Mouse (Mus musculus): ENCODE results near the gene Pdlim5. TPM values are rescaled to one million over a fixed set of nuclear protein-coding genes. Genes with fewer than 3 reads are reported as not detected.
A peak's percentile ranks its signal among the peaks of the same experiment; 100 is the strongest.

The Pdlim5 gene
- polyA plus RNA-seq, 1 experiment from 2014 or later, result 51.4 TPM

GRCm38 (mm10) chr3:142436212-142436611 is 40.7 kb upstream of the Pdlim5 start:
- Histone ChIP-seq H3K4me2 (replicated peaks; ENCODE audit: low read depth, low read length) (no peak overlapping the region), H3K4me1 (ENCODE audit: control insufficient read depth, insufficient read depth, low read length) (peaks cover 32% of the 10 kb centered on the region), H3K9me3 (ENCODE audit: control insufficient read depth, low read length) (no peaks in the 10 kb centered on the region), H3K27ac (ENCODE audit: low read depth, low read length) (no peak overlapping the region), H3K27me3 (ENCODE audit: control insufficient read depth, insufficient read depth, low read length) (no peaks in the 10 kb centered on the region), H3K9ac (ENCODE audit: low read depth, low read length) (no peak overlapping the region), H3K4me3 (ENCODE audit: low read length) (no peak overlapping the region), H3K36me3 (ENCODE audit: control insufficient read depth, insufficient read depth, low read length) (no peaks in the 10 kb centered on the region)
- WGBS, result 35% methylated on average over 5 of the region's 5 CpGs
- no peak for ATAC-seq (ENCODE audit: low FRiP score, low TSS enrichment)

- H3K4me3 ChIP-seq (ENCODE audit: low read length), result no peak overlapping the region
- no peak overlapping the region for H3K27ac ChIP-seq (ENCODE audit: low read depth, low read length)
- H3K36me3 ChIP-seq (ENCODE audit: control insufficient read depth, insufficient read depth, low read length), result no peaks in the 10 kb centered on the region
- 33% methylated on average over 4 of the region's 4 CpGs for WGBS
- no peak for ATAC-seq (ENCODE audit: low FRiP score, low TSS enrichment)
- no peak overlapping the region for H3K4me2 ChIP-seq (replicated peaks; ENCODE audit: low read depth, low read length)
- H3K9me3 ChIP-seq (ENCODE audit: control insufficient read depth, low read length), result no peaks in the 10 kb centered on the region
- no peaks in the 10 kb centered on the region for H3K27me3 ChIP-seq (ENCODE audit: control insufficient read depth, insufficient read depth, low read length)
- no peak overlapping the region for H3K9ac ChIP-seq (ENCODE audit: low read depth, low read length)
- peaks cover 23% of the 10 kb centered on the region for H3K4me1 ChIP-seq (ENCODE audit: control insufficient read depth, insufficient read depth, low read length)
These were observed 39.3 kb upstream of the Pdlim5 start for GRCm38 (mm10) chr3:142434786-142435168.

DNA sequence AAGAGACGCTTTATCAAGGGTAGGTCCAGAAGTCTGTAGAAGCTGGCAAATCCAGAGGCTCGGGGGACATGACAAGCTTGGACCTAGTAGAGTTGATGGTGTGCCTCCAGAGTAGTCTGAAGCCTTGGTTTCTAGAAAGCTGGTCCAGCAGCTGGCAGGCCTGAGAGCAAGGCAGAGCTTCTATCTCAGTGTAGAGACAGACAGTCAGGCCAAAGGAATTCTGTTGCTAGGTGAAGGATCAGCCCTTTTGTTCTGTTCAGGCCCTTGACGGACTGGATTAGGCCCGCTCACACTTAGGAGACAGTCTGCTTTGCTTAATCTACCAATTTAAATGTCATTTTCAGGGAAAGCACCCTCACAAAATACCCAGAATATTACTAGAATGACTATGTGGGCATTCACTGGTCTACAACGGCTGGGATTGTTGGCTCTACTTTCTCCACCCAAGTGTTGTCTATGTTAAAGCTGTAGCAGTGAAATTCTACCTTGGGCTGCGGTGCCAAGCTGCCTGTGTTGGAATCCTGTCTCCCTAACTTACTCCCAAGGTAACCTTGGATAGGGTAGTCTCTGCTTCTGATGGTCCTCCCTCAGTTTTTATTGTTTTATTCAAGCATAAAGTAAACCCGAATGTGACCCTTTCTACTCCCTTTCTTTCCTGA is 38.8 kb upstream of the Pdlim5 start:
- Histone ChIP-seq H3K4me1 (ENCODE audit: control insufficient read depth, insufficient read depth, low read length) (peaks cover 18% of the 10 kb centered on the region), H3K4me3 (ENCODE audit: low read length) (no peak overlapping the region), H3K9ac (ENCODE audit: low read depth, low read length) (no peak overlapping the region), H3K27ac (ENCODE audit: low read depth, low read length) (no peak overlapping the region), H3K4me2 (replicated peaks; ENCODE audit: low read depth, low read length) (no peak overlapping the region), H3K27me3 (ENCODE audit: control insufficient read depth, insufficient read depth, low read length) (no peaks in the 10 kb centered on the region), H3K36me3 (ENCODE audit: control insufficient read depth, insufficient read depth, low read length) (no peaks in the 10 kb centered on the region), H3K9me3 (ENCODE audit: control insufficient read depth, low read length) (no peaks in the 10 kb centered on the region)
- 57% methylated on average over 7 of the region's 7 CpGs for WGBS
- no peak for ATAC-seq (ENCODE audit: low FRiP score, low TSS enrichment)

DNA sequence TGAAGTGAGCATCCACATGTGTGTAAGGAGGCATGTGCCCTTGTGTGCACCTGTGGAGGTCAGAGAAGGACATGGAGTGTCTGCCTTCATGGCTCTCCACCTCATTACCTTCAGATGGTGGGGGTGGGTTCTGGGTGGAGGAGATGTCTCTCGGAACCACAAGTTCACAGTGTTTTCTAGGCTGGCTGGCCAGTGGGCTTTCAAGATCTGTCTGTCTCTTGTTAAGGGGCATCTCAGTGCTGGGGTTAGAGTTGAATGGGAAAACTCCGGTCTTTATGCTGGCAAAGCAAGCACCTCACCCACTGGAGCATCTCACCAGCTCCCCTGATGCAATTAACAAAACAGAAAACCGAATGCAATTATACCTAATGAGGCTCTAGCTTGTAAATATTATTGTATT is 36.0 kb upstream of the Pdlim5 start:
- WGBS, result 71% methylated on average over 3 of the region's 3 CpGs
- H3K36me3 ChIP-seq (ENCODE audit: control insufficient read depth, insufficient read depth, low read length), result no peaks in the 10 kb centered on the region

DNA sequence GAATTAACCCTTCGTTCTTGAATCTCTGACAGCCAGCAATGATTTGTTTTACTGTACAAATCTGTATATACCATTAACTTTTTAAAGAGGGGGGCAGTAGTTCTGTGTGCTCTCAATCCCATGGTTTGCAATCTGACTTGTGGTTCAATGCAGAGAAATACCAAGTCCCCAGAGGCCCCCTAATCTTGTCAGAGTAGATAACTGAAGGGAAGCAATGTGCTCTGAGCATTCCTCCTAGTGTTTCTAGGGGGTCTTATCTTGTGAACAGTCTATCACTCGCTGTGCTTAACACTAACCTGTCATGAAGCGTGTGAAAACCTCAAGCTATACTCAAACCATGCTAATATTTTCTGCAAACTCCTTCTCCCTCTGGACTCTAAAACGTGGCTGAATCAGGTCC is 34.6 kb upstream of the Pdlim5 start:
- H3K27me3 ChIP-seq (ENCODE audit: control insufficient read depth, insufficient read depth, low read length), result no peaks in the 10 kb centered on the region
- H3K4me3 ChIP-seq (ENCODE audit: low read length), result no peak overlapping the region
- no peaks in the 10 kb centered on the region for H3K36me3 ChIP-seq (ENCODE audit: control insufficient read depth, insufficient read depth, low read length)
- H3K27ac ChIP-seq (ENCODE audit: low read depth, low read length), result no peak overlapping the region
- H3K9me3 ChIP-seq (ENCODE audit: control insufficient read depth, low read length), result no peaks in the 10 kb centered on the region
- no peak overlapping the region for H3K9ac ChIP-seq (ENCODE audit: low read depth, low read length)
- no peak overlapping the region for H3K4me2 ChIP-seq (replicated peaks; ENCODE audit: low read depth, low read length)
- H3K4me1 ChIP-seq (ENCODE audit: control insufficient read depth, insufficient read depth, low read length), result 0 out of 2 replicates have a peak, but pooled peaks cover 2% of the 10 kb centered on the region
- 84% methylated on average over 4 of the region's 4 CpGs for WGBS
- no peak for ATAC-seq (ENCODE audit: low FRiP score, low TSS enrichment)

More for the DNA sequence above, 36.0 kb upstream of the Pdlim5 start:
- H3K4me3 ChIP-seq (ENCODE audit: low read length), result no peak overlapping the region
- H3K27me3 ChIP-seq (ENCODE audit: control insufficient read depth, insufficient read depth, low read length), result no peaks in the 10 kb centered on the region
- no peaks in the 10 kb centered on the region for H3K9me3 ChIP-seq (ENCODE audit: control insufficient read depth, low read length)
- ATAC-seq (ENCODE audit: low FRiP score, low TSS enrichment), result no peak
- peaks cover 4% of the 10 kb centered on the region; the same call in 1 of the 2 replicates for H3K4me1 ChIP-seq (ENCODE audit: control insufficient read depth, insufficient read depth, low read length)
- H3K27ac ChIP-seq (ENCODE audit: low read depth, low read length), result no peak overlapping the region
- H3K9ac ChIP-seq (ENCODE audit: low read depth, low read length), result no peak overlapping the region
- H3K4me2 ChIP-seq (replicated peaks; ENCODE audit: low read depth, low read length), result no peak overlapping the region

GRCm38 (mm10) chr3:142426806-142427205 is 31.3 kb upstream of the Pdlim5 start:
- no peaks in the 10 kb centered on the region for H3K9me3 ChIP-seq (ENCODE audit: control insufficient read depth, low read length)
- WGBS, result 71% methylated on average over 3 of the region's 3 CpGs
- no peak overlapping the region for H3K27ac ChIP-seq (ENCODE audit: low read depth, low read length)
- H3K4me3 ChIP-seq (ENCODE audit: low read length), result no peak overlapping the region
- peaks cover 13% of the 10 kb centered on the region for H3K4me1 ChIP-seq (ENCODE audit: control insufficient read depth, insufficient read depth, low read length)
- H3K27me3 ChIP-seq (ENCODE audit: control insufficient read depth, insufficient read depth, low read length), result no peaks in the 10 kb centered on the region
- H3K9ac ChIP-seq (ENCODE audit: low read depth, low read length), result no peak overlapping the region
- H3K4me2 ChIP-seq (replicated peaks; ENCODE audit: low read depth, low read length), result no peak overlapping the region
- ATAC-seq (ENCODE audit: low FRiP score, low TSS enrichment), result no peak
- no peaks in the 10 kb centered on the region for H3K36me3 ChIP-seq (ENCODE audit: control insufficient read depth, insufficient read depth, low read length)

DNA sequence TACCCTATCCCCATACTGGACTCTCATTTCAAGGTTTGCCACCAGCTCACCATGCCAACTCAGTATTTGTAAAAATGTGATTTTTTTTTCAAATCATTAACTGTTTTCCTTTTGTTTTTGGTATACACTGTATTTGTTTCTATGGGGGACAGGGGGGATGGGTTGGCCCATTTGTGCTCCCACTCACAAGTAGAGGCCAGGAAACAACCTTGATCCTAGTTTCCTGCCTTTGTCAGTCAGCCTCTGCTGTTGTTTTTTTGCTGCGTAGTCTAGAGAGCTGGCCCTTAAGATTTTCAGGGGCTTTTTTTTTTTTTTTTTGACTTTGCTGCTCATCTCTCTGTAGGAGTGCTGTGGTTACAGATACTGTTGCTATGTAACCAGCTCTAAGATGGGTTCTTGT is 28.6 kb upstream of the Pdlim5 start:
- H3K27me3 ChIP-seq (ENCODE audit: control insufficient read depth, insufficient read depth, low read length), result no peaks in the 10 kb centered on the region
- WGBS, result 44% methylated on average over 1 of the region's 1 CpGs
- H3K4me2 ChIP-seq (replicated peaks; ENCODE audit: low read depth, low read length), result no peak overlapping the region
- H3K36me3 ChIP-seq (ENCODE audit: control insufficient read depth, insufficient read depth, low read length), result no peaks in the 10 kb centered on the region
- no peak for ATAC-seq (ENCODE audit: low FRiP score, low TSS enrichment)
- peaks cover 13% of the 10 kb centered on the region for H3K4me1 ChIP-seq (ENCODE audit: control insufficient read depth, insufficient read depth, low read length)
- no peak overlapping the region for H3K9ac ChIP-seq (ENCODE audit: low read depth, low read length)
- H3K27ac ChIP-seq (ENCODE audit: low read depth, low read length), result peak overlapping the region; percentile 78
- no peak overlapping the region for H3K4me3 ChIP-seq (ENCODE audit: low read length)
- H3K9me3 ChIP-seq (ENCODE audit: control insufficient read depth, low read length), result no peaks in the 10 kb centered on the region

- peak; percentile 90 for ATAC-seq (ENCODE audit: low FRiP score, low TSS enrichment)
- no peak overlapping the region for H3K4me2 ChIP-seq (replicated peaks; ENCODE audit: low read depth, low read length)
- H3K27me3 ChIP-seq (ENCODE audit: control insufficient read depth, insufficient read depth, low read length), result no peaks in the 10 kb centered on the region
- H3K27ac ChIP-seq (ENCODE audit: low read depth, low read length), result peak overlapping the region; percentile 78
- peaks cover 13% of the 10 kb centered on the region for H3K4me1 ChIP-seq (ENCODE audit: control insufficient read depth, insufficient read depth, low read length)
- no peak overlapping the region for H3K9ac ChIP-seq (ENCODE audit: low read depth, low read length)
- 44% methylated on average over 4 of the region's 4 CpGs for WGBS
- no peaks in the 10 kb centered on the region for H3K9me3 ChIP-seq (ENCODE audit: control insufficient read depth, low read length)
- H3K4me3 ChIP-seq (ENCODE audit: low read length), result no peak overlapping the region
- H3K36me3 ChIP-seq (ENCODE audit: control insufficient read depth, insufficient read depth, low read length), result no peaks in the 10 kb centered on the region
These were observed 28.0 kb upstream of the Pdlim5 start for GRCm38 (mm10) chr3:142423501-142423917.

DNA sequence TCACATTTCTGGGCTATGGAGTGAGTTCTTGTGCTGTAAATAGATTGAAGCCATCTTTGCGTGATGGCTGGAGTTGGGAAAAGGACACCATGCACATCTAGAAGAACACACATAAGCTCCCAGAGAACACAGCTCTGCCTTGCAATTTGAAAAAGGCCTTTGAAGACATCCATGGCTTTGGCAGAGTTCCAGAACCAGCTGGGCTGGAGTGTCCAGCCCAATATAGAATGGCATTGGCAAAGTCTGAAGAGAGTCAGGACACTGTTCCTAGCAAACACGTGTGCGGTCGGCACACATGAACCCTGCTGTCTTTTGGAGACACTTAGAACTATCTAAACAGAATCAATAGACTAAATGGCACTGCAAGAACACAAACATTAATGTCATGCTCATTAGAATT is 26.7 kb upstream of the Pdlim5 start:
- WGBS, result 91% methylated on average over 4 of the region's 4 CpGs
- Histone ChIP-seq H3K4me1 (ENCODE audit: control insufficient read depth, insufficient read depth, low read length) (peaks cover 12% of the 10 kb centered on the region), H3K27me3 (ENCODE audit: control insufficient read depth, insufficient read depth, low read length) (no peaks in the 10 kb centered on the region), H3K9ac (ENCODE audit: low read depth, low read length) (no peak overlapping the region), H3K9me3 (ENCODE audit: control insufficient read depth, low read length) (no peaks in the 10 kb centered on the region), H3K36me3 (ENCODE audit: control insufficient read depth, insufficient read depth, low read length) (no peaks in the 10 kb centered on the region), H3K4me2 (replicated peaks; ENCODE audit: low read depth, low read length) (no peak overlapping the region), H3K27ac (ENCODE audit: low read depth, low read length) (no peak overlapping the region), H3K4me3 (ENCODE audit: low read length) (no peak overlapping the region)
- no peak for ATAC-seq (ENCODE audit: low FRiP score, low TSS enrichment)

Data from kidney, embryonic 14.5 days (tissue).